Comparison of ENCODE assay signal across 8 mouse cellular contexts in the genomic region with DNA sequence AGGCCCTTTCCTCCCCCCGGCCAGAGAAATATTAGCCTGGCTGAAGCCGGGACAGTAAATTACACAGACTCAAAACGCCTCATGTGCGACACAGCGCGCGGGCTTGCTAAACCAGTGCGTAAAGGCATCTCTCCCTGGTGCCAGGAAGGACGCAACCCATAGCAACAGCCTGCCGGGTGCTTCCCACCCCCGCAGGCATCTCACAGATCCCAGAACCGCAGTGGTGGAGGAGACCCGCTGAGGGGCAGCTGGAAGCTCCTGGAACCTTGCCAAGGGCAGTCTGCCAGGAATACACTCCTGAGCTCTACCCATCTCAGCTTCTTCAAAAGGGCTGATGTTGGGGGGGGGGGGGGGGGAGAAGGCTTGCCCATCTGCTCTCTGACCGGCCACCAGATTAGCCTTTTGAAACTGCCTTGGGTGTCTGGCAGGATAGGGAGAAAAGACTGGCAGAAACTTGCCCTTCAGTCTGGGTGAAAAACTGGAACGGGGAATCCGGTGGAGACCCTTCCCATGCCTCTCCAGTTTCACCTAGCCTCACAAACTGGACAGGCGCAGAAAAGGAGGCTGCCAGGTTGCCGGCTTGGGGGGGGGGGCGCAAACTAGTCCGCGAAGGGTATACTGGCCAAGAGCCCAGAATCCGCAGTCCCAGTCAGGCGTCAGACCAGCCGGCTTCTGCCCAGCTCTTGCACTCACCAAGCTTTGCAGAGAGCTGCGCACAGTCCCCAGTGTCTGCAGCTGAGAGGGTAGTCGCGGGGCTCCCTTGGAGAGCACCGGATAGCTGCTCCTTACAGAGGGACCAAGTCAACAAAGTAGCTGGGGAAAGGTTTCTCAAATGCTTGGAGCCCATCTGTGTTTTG. TPM values are rescaled to one million over a fixed set of nuclear protein-coding genes. Genes with fewer than 3 reads are reported as not detected.
A peak's percentile ranks its signal among the peaks of the same experiment; 100 is the strongest.
DNase-seq lines count a peak whose midpoint lies in the region; ATAC-seq lines count a peak whose summit lies in the region.

Tacr1 (plus strand) TSS at position 740 of the 857 bp plus-strand sequence.

- peak within 1 kb of the TSS; percentile 83 for H3K4me2 ChIP-seq in heart, embryonic 13.5 days
- peak within 1 kb of the TSS; percentile 56 for H3K4me2 ChIP-seq in embryonic facial prominence, embryonic 15.5 days (replicated peaks)
- H3K4me2 ChIP-seq in midbrain, embryonic 11.5 days, result peak within 1 kb of the TSS; percentile 71

- 1% methylated on average over 28 of the region's 28 CpGs for WGBS in heart, embryonic 13.5 days
- WGBS in embryonic facial prominence, embryonic 15.5 days, result under 1% methylated on average over 28 of the region's 28 CpGs
- 1% methylated on average over 28 of the region's 28 CpGs for WGBS in midbrain, embryonic 11.5 days

- ATAC-seq in heart, embryonic 13.5 days (ENCODE audit: extremely low read depth, insufficient number of reproducible peaks, low FRiP score, low TSS enrichment), result peak; percentile 38; the same call in 1 of the 2 replicates
- peak; percentile 71 for ATAC-seq in embryonic facial prominence, embryonic 15.5 days (ENCODE audit: insufficient number of reproducible peaks, low FRiP score, low TSS enrichment, low read depth)
- ATAC-seq in midbrain, embryonic 11.5 days (ENCODE audit: low FRiP score), result peak; percentile 85

- no peak for DNase-seq in heart, adult 9 months (ENCODE audit: low spot score in 2 of 2)
- DNase-seq in NIH3T3 (ENCODE audit: low read depth), result peak; percentile 9
- peak; percentile 61 to 75 for DNase-seq in layer of hippocampus, adult 18-20 months (ENCODE audit: low spot score in 2 of 2)
- DNase-seq in midbrain, embryonic 11.5 days (ENCODE audit: low spot score, missing footprints), result peak; percentile 92
- peak; percentile 31 for DNase-seq in telencephalon, adult 2 months (ENCODE audit: low read depth, low spot score)
- no peak for DNase-seq in yolk sac, embryonic 10.5 days (ENCODE audit: low spot score)

- H3K27ac ChIP-seq in heart, embryonic 13.5 days (replicated peaks), result no peak within 1 kb of the TSS
- H3K27ac ChIP-seq in embryonic facial prominence, embryonic 15.5 days (replicated peaks), result no peak within 1 kb of the TSS
- peak within 1 kb of the TSS; percentile 33; the same call in 1 of the 2 replicates for H3K27ac ChIP-seq in midbrain, embryonic 11.5 days (ENCODE audit: low read depth, low read length)

- H3K4me3 ChIP-seq in heart, embryonic 13.5 days, result peak within 1 kb of the TSS; percentile 46
- H3K4me3 ChIP-seq in embryonic facial prominence, embryonic 15.5 days (replicated peaks), result peak within 1 kb of the TSS; percentile 35
- peak within 1 kb of the TSS; percentile 30 for H3K4me3 ChIP-seq in midbrain, embryonic 11.5 days (ENCODE audit: low read depth, low read length)

- H3K4me1 ChIP-seq in heart, embryonic 13.5 days, result peaks cover 25% of the 10 kb centered on the region
- H3K4me1 ChIP-seq in embryonic facial prominence, embryonic 15.5 days, result peaks cover 20% of the 10 kb centered on the region
- 0 out of 2 replicates have a peak, but pooled peaks cover 2% of the 10 kb centered on the region for H3K4me1 ChIP-seq in midbrain, embryonic 11.5 days (ENCODE audit: control insufficient read depth, insufficient read depth, low read length)

- peaks cover 69% of the 10 kb centered on the region for H3K27me3 ChIP-seq in heart, embryonic 13.5 days (replicated peaks)
- peaks cover 48% of the 10 kb centered on the region for H3K27me3 ChIP-seq in embryonic facial prominence, embryonic 15.5 days
- peaks cover 37% of the 10 kb centered on the region for H3K27me3 ChIP-seq in midbrain, embryonic 11.5 days (ENCODE audit: control insufficient read depth, insufficient read depth, low read length)

- H3K9me3 ChIP-seq in heart, embryonic 13.5 days, result no peaks in the 10 kb centered on the region
- H3K9me3 ChIP-seq in embryonic facial prominence, embryonic 15.5 days (replicated peaks), result no peaks in the 10 kb centered on the region
- H3K9me3 ChIP-seq in midbrain, embryonic 11.5 days (ENCODE audit: control insufficient read depth, low read length), result no peaks in the 10 kb centered on the region

- H3K36me3 ChIP-seq in heart, embryonic 13.5 days, result no peaks in the 10 kb centered on the region
- H3K36me3 ChIP-seq in embryonic facial prominence, embryonic 15.5 days, result no peaks in the 10 kb centered on the region
- no peaks in the 10 kb centered on the region for H3K36me3 ChIP-seq in midbrain, embryonic 11.5 days (ENCODE audit: control insufficient read depth, insufficient read depth, low read length)

- peak within 1 kb of the TSS; percentile 61 for H3K9ac ChIP-seq in heart, embryonic 13.5 days
- no peak within 1 kb of the TSS for H3K9ac ChIP-seq in embryonic facial prominence, embryonic 15.5 days
- peak within 1 kb of the TSS; percentile 27 for H3K9ac ChIP-seq in midbrain, embryonic 11.5 days (ENCODE audit: low read length)

RNA-seq across cellular contexts. Expression of gene Tacr1, which starts in this region (rescaled TPM):
- polyA plus RNA-seq in heart, embryonic 13.5 days (2015; fragmentation: Nextera tagmentation; extraction: Ambion mirVana), result 0.10 and 0.20 TPM in 2 replicates
- polyA plus RNA-seq in embryonic facial prominence, embryonic 15.5 days (2015; fragmentation: Nextera tagmentation; extraction: Ambion mirVana), result 0.67 and 0.71 TPM in 2 replicates
- 1 to 10 TPM; 1.9 to 2.3 TPM for total RNA-seq in layer of hippocampus, adult 18-20 months (2021)
- polyA plus RNA-seq in midbrain, embryonic 11.5 days (2014; fragmentation: Nextera tagmentation; extraction: Ambion mirVana), result 1.2 and 1.9 TPM in 2 replicates

Comparison
In these comparisons a context has a peak if more than half of its experiments do, and no peak if none do; other contexts are left out.
1. Peak in ATAC-seq, H3K4me3 ChIP-seq, H3K9ac ChIP-seq and H3K4me2 ChIP-seq in heart, embryonic 13.5 days; RNA of the gene not detected or under 1 TPM.
2. Peak in ATAC-seq, H3K4me3 ChIP-seq and H3K4me2 ChIP-seq in embryonic facial prominence, embryonic 15.5 days; RNA of the gene not detected or under 1 TPM.
3. DNase-seq: peak in NIH3T3 (single experiment), layer of hippocampus, adult 18-20 months (2 of 2), midbrain, embryonic 11.5 days (single experiment) and telencephalon, adult 2 months (single experiment); none in heart, adult 9 months (0 of 2) and yolk sac, embryonic 10.5 days (single experiment).
4. Peak in every context shown above with its lines, with median percentiles within 50 percentile points of each other: ATAC-seq, H3K4me2 ChIP-seq and H3K4me3 ChIP-seq.